In genomic region chr1:185291336-185291735, GRCm38 (mm10) we compare ENCODE assay signal across 15 mouse cellular contexts.
"Had no signal": no experiment of that assay in that cellular context is flagged by ENCODE, and none has a peak within 500 bp of the region (broad histone marks: within the 10 kb centered on the region; RNA-seq: fewer than 3 reads in every experiment).

No protein-coding gene starts in this region.

- DNase-seq: gastrocnemius, postnatal 14 days; gastrocnemius, postnatal 36 days; heart, adult 18-20 months; heart, postnatal 10 days; kidney, adult 11 months; kidney, adult 2 months; kidney, adult 9 months; kidney, postnatal 14 days; kidney, postnatal 36 days; layer of hippocampus, adult 9-11 months; layer of hippocampus, postnatal 36 days; left cerebral cortex, postnatal 4 days had no signal

- ATAC-seq: hindbrain, postnatal 0 days; intestine, embryonic 16.5 days; liver, embryonic 12.5 days had no signal
